Mouse (Mus musculus) large intestine, adult 2 months (tissue): Measurements from ENCODE around the gene Iqce. TPM values are rescaled to one million over a fixed set of nuclear protein-coding genes. Genes with fewer than 3 reads are reported as not detected.

Source experiments
- DNase-seq: peaks from one replicate; pipeline ENCODE4 v3.0.0-alpha.2; 2012; ENCODE audit warnings: low read depth, low spot score
- WGBS: fragments of 180-500 bp; shearing (Covaris S2); methylation state at CpG from one replicate; pipeline ENCODE4 v1.1.7; 2018; 5-methylcytosine and 5-hydroxymethylcytosine counted together
- polyA plus RNA-seq: library from polyadenylated mRNA; depleted of rRNA; stranded (reverse); fragments of >200 nt; gene quantifications from 2 replicates; pipeline ENCODE4 v1.2.3, GENCODE M21; 2012; rRNA removed

Iqce gene
- 6.7 and 7.7 TPM in 2 replicates for polyA plus RNA-seq

GRCm38 (mm10) chr5:140702103-140702513 is at the start of gene Iqce:
TSS of gene Iqce (minus strand) at chr5:140702378.
- DNase-seq = no peak
- WGBS = under 1% methylated on average over 33 of the region's 33 CpGs

- DNase-seq = no peak
- WGBS = 0% methylated on average over 1 of the region's 2 CpGs
Observed at GRCm38 (mm10) chr5:140750925-140751324, 48.7 kb upstream of the Iqce start.

- 7% methylated on average over 12 of the region's 12 CpGs for WGBS
- no peak for DNase-seq
Observed at GRCm38 (mm10) chr5:140749062-140749875, 47.1 kb upstream of the Iqce start.

- 34% methylated on average over 10 of the region's 10 CpGs for WGBS
- DNase-seq = no peak
Observed at GRCm38 (mm10) chr5:140748425-140748824, 46.2 kb upstream of the Iqce start.

- DNase-seq = no peak
- 33% methylated on average over 12 of the region's 12 CpGs for WGBS
Observed at GRCm38 (mm10) chr5:140743706-140744131, 41.5 kb upstream of the Iqce start.

- DNase-seq = no peak
Observed at GRCm38 (mm10) chr5:140741877-140742276, 39.7 kb upstream of the Iqce start.

GRCm38 (mm10) chr5:140741040-140741439 is 38.9 kb upstream of the Iqce start:
- no peak for DNase-seq
- 69% methylated on average over 11 of the region's 11 CpGs for WGBS

GRCm38 (mm10) chr5:140739813-140740212 is 37.6 kb upstream of the Iqce start:
- no peak for DNase-seq
- WGBS = 73% methylated on average over 12 of the region's 12 CpGs

- DNase-seq = no peak
- 17% methylated on average over 13 of the region's 13 CpGs for WGBS
Observed at GRCm38 (mm10) chr5:140736166-140736565, 34.0 kb upstream of the Iqce start.

- WGBS = under 1% methylated on average over 22 of the region's 22 CpGs
- DNase-seq = no peak
Observed at GRCm38 (mm10) chr5:140735297-140735696, 33.1 kb upstream of the Iqce start.

- WGBS = 55% methylated on average over 3 of the region's 3 CpGs
- no peak for DNase-seq
Observed at GRCm38 (mm10) chr5:140733336-140733735, 31.2 kb upstream of the Iqce start.

- DNase-seq = no peak
- 66% methylated on average over 4 of the region's 4 CpGs for WGBS
Observed at GRCm38 (mm10) chr5:140732195-140732594, 30.0 kb upstream of the Iqce start.

GRCm38 (mm10) chr5:140731040-140731797 is 29.0 kb upstream of the Iqce start:
- DNase-seq = no peak
- 85% methylated on average over 11 of the region's 11 CpGs for WGBS

- WGBS = 73% methylated on average over 17 of the region's 17 CpGs
- DNase-seq = no peak
Observed at GRCm38 (mm10) chr5:140726946-140727740, 25.0 kb upstream of the Iqce start.

- 80% methylated on average over 7 of the region's 7 CpGs for WGBS
- DNase-seq = no peak
Observed at GRCm38 (mm10) chr5:140726062-140726839, 24.1 kb upstream of the Iqce start.

- WGBS = 72% methylated on average over 13 of the region's 13 CpGs
Observed at GRCm38 (mm10) chr5:140723822-140724221, 21.6 kb upstream of the Iqce start, which contains the start of gene Amz1. TSS of gene Amz1 (plus strand) at chr5:140724127.

GRCm38 (mm10) chr5:140722121-140722520 is 19.9 kb upstream of the Iqce start:
- DNase-seq = no peak
- WGBS = 61% methylated on average over 3 of the region's 3 CpGs

More at GRCm38 (mm10) chr5:140723822-140724221, 21.6 kb upstream of the Iqce start, which contains the start of gene Amz1:
- no peak for DNase-seq

- WGBS = 78% methylated on average over 7 of the region's 7 CpGs
Observed at GRCm38 (mm10) chr5:140720773-140721172, 18.6 kb upstream of the Iqce start.

GRCm38 (mm10) chr5:140711040-140711439 is 8.9 kb upstream of the Iqce start:
- DNase-seq = no peak
- WGBS = 75% methylated on average over 5 of the region's 5 CpGs

More at GRCm38 (mm10) chr5:140720773-140721172, 18.6 kb upstream of the Iqce start:
- DNase-seq = no peak
